Mouse (Mus musculus) lung, embryonic 14.5 days (tissue): Measurements from ENCODE around the gene Nkx1-1. TPM values are rescaled to one million over a fixed set of nuclear protein-coding genes. Genes with fewer than 3 reads are reported as not detected.

ENCODE experiments used
- ATAC-seq: fragments of 200-750 bp; cut with Nextera tagmentation; 2 replicates; pipeline ENCODE4 v1.8.0; 2017; ENCODE audit warnings: mild to moderate bottlenecking, moderate TSS enrichment, moderate library complexity; ENCODE audit not compliant: insufficient read depth
- DNase-seq: peaks from one replicate; pipeline ENCODE4 v3.0.0-alpha.2; 2015
- H3K27ac ChIP-seq: fragments of 300-500 bp; sonication (generic); 2 replicates; pipeline ENCODE4 v1.5.1; 2014; ENCODE audit warnings: low read depth, mild to moderate bottlenecking, moderate library complexity
- H3K27me3 ChIP-seq: fragments of 300-500 bp; sonication (generic); 2 replicates; pipeline ENCODE4 v1.6.1; 2014; ENCODE audit warnings: low read length, control low read depth; ENCODE audit not compliant: insufficient read depth
- H3K36me3 ChIP-seq: fragments of 300-500 bp; sonication (generic); 2 replicates; pipeline ENCODE4 v1.6.1; 2014; ENCODE audit warnings: control low read depth; ENCODE audit not compliant: insufficient read depth
- H3K4me1 ChIP-seq: fragments of 300-500 bp; sonication (generic); 2 replicates; pipeline ENCODE4 v1.6.1; 2014; ENCODE audit warnings: antibody characterized with exemption, control low read depth; ENCODE audit not compliant: insufficient read depth
- H3K4me2 ChIP-seq: fragments of 300-500 bp; sonication (generic); 2 replicates; pipeline ENCODE4 v1.6.1; 2014; ENCODE audit warnings: mild to moderate bottlenecking
- H3K4me3 ChIP-seq: fragments of 300-500 bp; sonication (generic); 2 replicates; pipeline ENCODE4 v1.5.1; 2014; ENCODE audit warnings: low read depth, low read length
- H3K9ac ChIP-seq: fragments of 300-500 bp; sonication (generic); 2 replicates; pipeline ENCODE4 v1.6.1; 2014
- H3K9me3 ChIP-seq: fragments of 300-500 bp; sonication (generic); 2 replicates; pipeline ENCODE4 v1.6.1; 2016; ENCODE audit warnings: low read depth, low read length, control low read depth
- CTCF ChIP-seq: IDR thresholded peaks from 2 replicates; pipeline ENCODE4 v1.5.1; 2016; ENCODE audit warnings: antibody characterized with exemption, low read depth
- WGBS: fragments of 180-500 bp; shearing (Covaris S2); extraction: QIAGEN DNeasy Blood & Tissue Kit; methylation state at CpG from one replicate; pipeline ENCODE4 v1.1.7; 2014; 5-methylcytosine and 5-hydroxymethylcytosine counted together
- polyA plus RNA-seq: library from polyadenylated mRNA; unstranded; fragments of >200 nt; fragmentation: Nextera tagmentation; extraction: Ambion mirVana; gene quantifications from 2 replicates; pipeline ENCODE4 v1.2.1, GENCODE M21; 2014

The Nkx1-1 gene
- polyA plus RNA-seq, 1 experiment from 2014 or later = not detected

DNA sequence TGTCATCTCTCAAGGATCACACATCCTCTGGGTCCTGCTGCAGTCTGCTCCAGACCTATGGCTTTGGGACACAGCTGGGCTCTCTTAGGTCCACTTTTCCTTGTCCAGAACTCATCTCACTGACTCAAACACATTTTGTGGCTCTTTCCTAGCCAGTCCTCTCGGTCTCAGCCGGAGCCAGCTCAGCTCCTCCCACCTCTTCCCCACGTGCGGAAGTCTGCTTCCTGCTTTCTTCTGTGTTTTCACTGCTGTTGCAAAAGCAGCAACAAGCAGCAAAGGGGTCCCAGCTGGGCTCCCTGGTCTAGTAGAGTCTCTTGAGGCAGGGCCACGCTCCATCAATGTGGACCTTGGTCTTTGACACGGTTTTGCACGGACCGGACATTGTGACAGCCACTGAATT, 22.0 kb upstream of the Nkx1-1 start:
- H3K9me3 ChIP-seq = no peaks in the 10 kb centered on the region
- WGBS = 45% methylated on average over 8 of the region's 8 CpGs
- no peak overlapping the region for H3K9ac ChIP-seq
- DNase-seq (peak; percentile 13), ATAC-seq (no peak)
- TF ChIP-seq CTCF = no peak
- H3K36me3 ChIP-seq = no peaks in the 10 kb centered on the region
- no peaks in the 10 kb centered on the region for H3K4me1 ChIP-seq
- no peaks in the 10 kb centered on the region for H3K27me3 ChIP-seq
- no peak overlapping the region for H3K4me2 ChIP-seq
- H3K27ac ChIP-seq = no peak overlapping the region
- H3K4me3 ChIP-seq = no peak overlapping the region

GRCm38 (mm10) chr5:33443794-33444193, 10.0 kb upstream of the Nkx1-1 start:
- no peak for TF ChIP-seq CTCF
- WGBS = 48% methylated on average over 9 of the region's 9 CpGs

GRCm38 (mm10) chr5:33442927-33443710, 9.3 kb upstream of the Nkx1-1 start:
- H3K4me1 ChIP-seq = no peaks in the 10 kb centered on the region
- H3K36me3 ChIP-seq = no peaks in the 10 kb centered on the region
- TF ChIP-seq CTCF = peak; percentile 95
- H3K4me3 ChIP-seq = peak overlapping the region; percentile 25
- peaks cover 19% of the 10 kb centered on the region for H3K27me3 ChIP-seq
- H3K4me2 ChIP-seq = peak overlapping the region; percentile 53
- ATAC-seq (no peak), DNase-seq (peak; percentile 39)
- H3K9me3 ChIP-seq = no peaks in the 10 kb centered on the region
- WGBS = 6% methylated on average over 56 of the region's 56 CpGs
- no peak overlapping the region for H3K27ac ChIP-seq
- H3K9ac ChIP-seq = no peak overlapping the region

More at GRCm38 (mm10) chr5:33443794-33444193, 10.0 kb upstream of the Nkx1-1 start:
- Histone ChIP-seq H3K9me3 (no peaks in the 10 kb centered on the region), H3K4me3 (no peak overlapping the region), H3K4me1 (no peaks in the 10 kb centered on the region), H3K27me3 (peaks cover 19% of the 10 kb centered on the region), H3K4me2 (no peak overlapping the region), H3K36me3 (no peaks in the 10 kb centered on the region), H3K9ac (no peak overlapping the region), H3K27ac (no peak overlapping the region)
- ATAC-seq (no peak), DNase-seq (no peak)

- WGBS = 2% methylated on average over 23 of the region's 23 CpGs
- no peak overlapping the region for H3K27ac ChIP-seq
- ATAC-seq = peak; percentile 89
Measured at GRCm38 (mm10) chr5:33438214-33438613, 4.4 kb upstream of the Nkx1-1 start.

GRCm38 (mm10) chr5:33435941-33436340, 2.2 kb upstream of the Nkx1-1 start:
- Histone ChIP-seq H3K4me1 (no peaks in the 10 kb centered on the region), H3K36me3 (no peaks in the 10 kb centered on the region), H3K4me2 (no peak overlapping the region), H3K4me3 (no peak overlapping the region), H3K9ac (no peak overlapping the region), H3K27me3 (peaks cover 72% of the 10 kb centered on the region), H3K9me3 (no peaks in the 10 kb centered on the region), H3K27ac (no peak overlapping the region)
- ATAC-seq (no peak), DNase-seq (no peak)
- no peak for TF ChIP-seq CTCF
- 0% methylated on average over 4 of the region's 4 CpGs for WGBS

More at GRCm38 (mm10) chr5:33438214-33438613, 4.4 kb upstream of the Nkx1-1 start:
- H3K4me3 ChIP-seq = no peak overlapping the region
- no peaks in the 10 kb centered on the region for H3K36me3 ChIP-seq
- H3K4me2 ChIP-seq = no peak overlapping the region
- no peaks in the 10 kb centered on the region for H3K4me1 ChIP-seq
- H3K9ac ChIP-seq = no peak overlapping the region
- H3K27me3 ChIP-seq = peaks cover 60% of the 10 kb centered on the region
- no peaks in the 10 kb centered on the region for H3K9me3 ChIP-seq
- peak; percentile 97 for DNase-seq
- TF ChIP-seq CTCF = no peak

GRCm38 (mm10) chr5:33435151-33435550, 1.4 kb upstream of the Nkx1-1 start:
- Histone ChIP-seq H3K4me3 (no peak overlapping the region), H3K4me1 (no peaks in the 10 kb centered on the region), H3K36me3 (no peaks in the 10 kb centered on the region), H3K27ac (no peak overlapping the region), H3K27me3 (peaks cover 80% of the 10 kb centered on the region), H3K9me3 (no peaks in the 10 kb centered on the region), H3K9ac (no peak overlapping the region), H3K4me2 (no peak overlapping the region)
- ATAC-seq (no peak), DNase-seq (no peak)
- 4% methylated on average over 26 of the region's 26 CpGs for WGBS
- TF ChIP-seq CTCF = no peak

- ATAC-seq = no peak
- TF ChIP-seq CTCF = no peak
- 1% methylated on average over 59 of the region's 60 CpGs for WGBS
- Histone ChIP-seq H3K36me3 (no peaks in the 10 kb centered on the region), H3K4me2 (peak overlapping the region; percentile 46), H3K4me1 (no peaks in the 10 kb centered on the region), H3K4me3 (peak overlapping the region; percentile 24), H3K27ac (no peak overlapping the region), H3K9ac (no peak overlapping the region), H3K9me3 (no peaks in the 10 kb centered on the region), H3K27me3 (peaks cover 89% of the 10 kb centered on the region)
- no peak for DNase-seq
Measured at GRCm38 (mm10) chr5:33434141-33434780, 485 bp upstream of the Nkx1-1 start.
